Mouse (Mus musculus) stomach, embryonic 14.5 days (tissue): Measurements from ENCODE around the gene Hspe1. TPM values are rescaled to one million over a fixed set of nuclear protein-coding genes. Genes with fewer than 3 reads are reported as not detected.
"Not testable (repeated sequence)": the region's sequence is repeated elsewhere in the genome, so short reads cannot be mapped to it uniquely, and the experiment has no call there.

Source experiments
- ATAC-seq: fragments of 200-750 bp; cut with Nextera tagmentation; 2 replicates; pipeline ENCODE4 v1.8.0; 2017; ENCODE audit warnings: low read depth, moderate TSS enrichment; ENCODE audit not compliant: insufficient number of reproducible peaks, insufficient read depth, low FRiP score
- H3K27ac ChIP-seq: fragments of 300-500 bp; sonication (generic); 2 replicates; pipeline ENCODE4 v1.5.1; 2014; ENCODE audit warnings: mild to moderate bottlenecking, low read length, moderate library complexity, mixed read lengths
- H3K27me3 ChIP-seq: fragments of 300-500 bp; sonication (generic); 2 replicates; pipeline ENCODE4 v1.6.1; 2014; ENCODE audit warnings: low read length, control low read depth, mixed read lengths; ENCODE audit not compliant: control insufficient read depth, insufficient read depth
- H3K36me3 ChIP-seq: fragments of 300-500 bp; sonication (generic); 2 replicates; pipeline ENCODE4 v1.6.1; 2014; ENCODE audit warnings: mild to moderate bottlenecking, control low read depth, low read length, moderate library complexity, mixed read lengths; ENCODE audit not compliant: control insufficient read depth, insufficient read depth
- H3K4me1 ChIP-seq: fragments of 300-500 bp; sonication (generic); 2 replicates; pipeline ENCODE4 v1.6.1; 2014; ENCODE audit warnings: low read length, control low read depth, mixed read lengths; ENCODE audit not compliant: control insufficient read depth, insufficient read depth
- H3K4me2 ChIP-seq: fragments of 300-500 bp; sonication (generic); replicated peaks from 2 replicates; pipeline ENCODE4 v1.6.1; 2014; ENCODE audit warnings: low read depth, low read length, control low read depth
- H3K4me3 ChIP-seq: fragments of 300-500 bp; sonication (generic); 2 replicates; pipeline ENCODE4 v1.5.1; 2014; ENCODE audit warnings: low read depth, low read length, control low read depth
- H3K9ac ChIP-seq: fragments of 300-500 bp; sonication (generic); replicated peaks from 2 replicates; pipeline ENCODE4 v1.6.1; 2014; ENCODE audit warnings: low read depth, mild to moderate bottlenecking, control low read depth, low read length, moderate library complexity, mixed read lengths
- H3K9me3 ChIP-seq: fragments of 300-500 bp; sonication (generic); 2 replicates; pipeline ENCODE4 v1.6.1; 2016; ENCODE audit warnings: low read depth, low read length, control low read depth; ENCODE audit not compliant: control insufficient read depth
- WGBS: fragments of 180-500 bp; shearing (Covaris S2); extraction: QIAGEN DNeasy Blood & Tissue Kit; methylation state at CpG from one replicate; pipeline ENCODE4 v1.1.7; 2014; 5-methylcytosine and 5-hydroxymethylcytosine counted together
- polyA plus RNA-seq: library from polyadenylated mRNA; unstranded; fragments of >200 nt; fragmentation: Nextera tagmentation; extraction: Ambion mirVana; gene quantifications from 2 replicates; pipeline ENCODE4 v1.2.1, GENCODE M21; 2014

The Hspe1 gene
- polyA plus RNA-seq, 1 experiment from 2014 or later, result 407 TPM

GRCm38 (mm10) chr1:55123046-55123445, 35.1 kb downstream of the Hspe1 start:
- H3K27ac ChIP-seq, result no peak overlapping the region
- H3K4me1 ChIP-seq, result no peaks in the 10 kb centered on the region
- H3K9ac ChIP-seq, result no peak overlapping the region
- no peaks in the 10 kb centered on the region for H3K27me3 ChIP-seq
- no peak overlapping the region for H3K4me3 ChIP-seq
- ATAC-seq, result no peak
- 91% methylated on average over 5 of the region's 5 CpGs for WGBS
- H3K36me3 ChIP-seq, result no peaks in the 10 kb centered on the region
- no peaks in the 10 kb centered on the region for H3K9me3 ChIP-seq
- no peak overlapping the region for H3K4me2 ChIP-seq

GRCm38 (mm10) chr1:55123561-55123960, 35.6 kb downstream of the Hspe1 start:
- Histone ChIP-seq H3K4me2 (no peak overlapping the region), H3K27ac (no peak overlapping the region), H3K4me1 (no peaks in the 10 kb centered on the region), H3K4me3 (no peak overlapping the region), H3K36me3 (no peaks in the 10 kb centered on the region), H3K9ac (no peak overlapping the region), H3K9me3 (no peaks in the 10 kb centered on the region), H3K27me3 (no peaks in the 10 kb centered on the region)
- 78% methylated on average over 2 of the region's 2 CpGs for WGBS
- ATAC-seq, result no peak

GRCm38 (mm10) chr1:55124136-55124535, 36.2 kb downstream of the Hspe1 start:
- not testable (repeated sequence) for H3K9me3 ChIP-seq, H3K36me3 ChIP-seq, H3K4me1 ChIP-seq, H3K9ac ChIP-seq, H3K27ac ChIP-seq, H3K4me2 ChIP-seq, H3K27me3 ChIP-seq, H3K4me3 ChIP-seq, ATAC-seq
- 93% methylated on average over 2 of the region's 2 CpGs for WGBS

- Histone ChIP-seq H3K4me1 (peaks cover 9% of the 10 kb centered on the region; the same call in 1 of the 2 replicates), H3K4me2 (no peak overlapping the region), H3K27ac (no peak overlapping the region), H3K36me3 (no peaks in the 10 kb centered on the region), H3K27me3 (no peaks in the 10 kb centered on the region), H3K9me3 (no peaks in the 10 kb centered on the region), H3K4me3 (no peak overlapping the region), H3K9ac (no peak overlapping the region)
- WGBS, result 94% methylated on average over 5 of the region's 5 CpGs
- no peak for ATAC-seq
Observed at GRCm38 (mm10) chr1:55129716-55130115, 41.8 kb downstream of the Hspe1 start.

GRCm38 (mm10) chr1:55130190-55130916, 42.4 kb downstream of the Hspe1 start:
- Histone ChIP-seq H3K9ac (peak overlapping the region; percentile 31), H3K27me3 (no peaks in the 10 kb centered on the region), H3K27ac (peak overlapping the region; percentile 99; the same call in 1 of the 2 replicates), H3K4me1 (peaks cover 9% of the 10 kb centered on the region; the same call in 1 of the 2 replicates), H3K4me3 (peak overlapping the region; percentile 96), H3K36me3 (no peaks in the 10 kb centered on the region), H3K4me2 (peak overlapping the region; percentile 52), H3K9me3 (no peaks in the 10 kb centered on the region)
- WGBS, result 64% methylated on average over 10 of the region's 10 CpGs
- no peak for ATAC-seq

- no peaks in the 10 kb centered on the region for H3K36me3 ChIP-seq
- no peaks in the 10 kb centered on the region for H3K9me3 ChIP-seq
- H3K4me2 ChIP-seq, result peak within 1 kb of the TSS; percentile 52
- peak within 1 kb of the TSS; percentile 98 for H3K9ac ChIP-seq
- H3K4me3 ChIP-seq, result peak within 1 kb of the TSS; percentile 96
- peak within 1 kb of the TSS; percentile 99 for H3K27ac ChIP-seq
- WGBS, result under 1% methylated on average over 42 of the region's 42 CpGs
- no peaks in the 10 kb centered on the region for H3K27me3 ChIP-seq
- H3K4me1 ChIP-seq, result peaks cover 9% of the 10 kb centered on the region; the same call in 1 of the 2 replicates
- peak; percentile 95 for ATAC-seq
Observed at GRCm38 (mm10) chr1:55130943-55131401, 43.0 kb downstream of the Hspe1 start, which contains the start of gene Mob4. Gene Mob4 (plus strand): TSS chr1:55131231.

- peak overlapping the region; percentile 52 for H3K4me2 ChIP-seq
- ATAC-seq, result peak; percentile 84
- peak overlapping the region; percentile 98 for H3K9ac ChIP-seq
- H3K36me3 ChIP-seq, result no peaks in the 10 kb centered on the region
- peak overlapping the region; percentile 96 for H3K4me3 ChIP-seq
- H3K9me3 ChIP-seq, result no peaks in the 10 kb centered on the region
- no peaks in the 10 kb centered on the region for H3K27me3 ChIP-seq
- under 1% methylated on average over 47 of the region's 47 CpGs for WGBS
- H3K27ac ChIP-seq, result peak overlapping the region; percentile 99
- H3K4me1 ChIP-seq, result peaks cover 9% of the 10 kb centered on the region; the same call in 1 of the 2 replicates
Observed at GRCm38 (mm10) chr1:55131424-55132014, 43.6 kb downstream of the Hspe1 start.

GRCm38 (mm10) chr1:55132308-55132707, 44.4 kb downstream of the Hspe1 start:
- ATAC-seq, result no peak
- Histone ChIP-seq H3K9me3 (no peaks in the 10 kb centered on the region), H3K27me3 (no peaks in the 10 kb centered on the region), H3K4me2 (peak overlapping the region; percentile 52), H3K4me3 (peak overlapping the region; percentile 96), H3K4me1 (peaks cover 9% of the 10 kb centered on the region; the same call in 1 of the 2 replicates), H3K36me3 (no peaks in the 10 kb centered on the region), H3K9ac (peak overlapping the region; percentile 98; the same call in 1 of the 2 replicates), H3K27ac (peak overlapping the region; percentile 99; the same call in 1 of the 2 replicates)
- WGBS, result 61% methylated on average over 4 of the region's 4 CpGs
